Mouse (Mus musculus): ENCODE measurements around the gene Src.
A peak's percentile ranks its signal among the peaks of the same experiment; 100 is the strongest.

- no peak for TF ChIP-seq POLR2A (IDR thresholded peaks at IDR 0.05; ENCODE audit: extremely low read depth, insufficient read depth, low read length)
- TF ChIP-seq CTCF (IDR thresholded peaks at IDR 0.05; ENCODE audit: extremely low read depth, insufficient read depth, low read length): peak; percentile 62
These were observed 40.2 kb downstream of the Src start for GRCm38 (mm10) chr2:157458472-157458871.

All from cortical plate, adult 2 months (tissue).